Mouse (Mus musculus): ENCODE measurements around the gene Gcc2.

- TF ChIP-seq EP300 (IDR thresholded peaks at IDR 0.05; ENCODE audit: low read depth) (no peak), CTCF (IDR thresholded peaks at IDR 0.05; ENCODE audit: low read depth) (no peak)
Measured at GRCm38 (mm10) chr10:58326271-58326670, 71.0 kb downstream of the Gcc2 start.
